Mouse (Mus musculus) 3T3-L1 (cell line): Measurements from ENCODE around the gene Actl6b.

Experiments
- DNase-seq: peaks from one replicate; pipeline ENCODE4 v3.0.0-alpha.2; 2015; ENCODE audit warnings: low read depth, low spot score

Gene Actl6b

GRCm38 (mm10) chr5:137553411-137553837 lies at the start of gene Actl6b:
Gene Actl6b (plus strand): TSS chr5:137553517.
- no peak for DNase-seq

- peak; percentile 74 for DNase-seq
These were observed 49.3 kb upstream of the Actl6b start for GRCm38 (mm10) chr5:137504041-137504440.

GRCm38 (mm10) chr5:137510014-137510501 lies 43.3 kb upstream of the Actl6b start:
- DNase-seq, result peak; percentile 70

GRCm38 (mm10) chr5:137510573-137511390 lies 42.5 kb upstream of the Actl6b start:
- no peak for DNase-seq

GRCm38 (mm10) chr5:137511706-137512105 lies 41.6 kb upstream of the Actl6b start:
- DNase-seq, result no peak

- peak; percentile 62 for DNase-seq
These were observed 40.2 kb upstream of the Actl6b start for GRCm38 (mm10) chr5:137512847-137513794.

- DNase-seq, result no peak
These were observed 39.2 kb upstream of the Actl6b start for GRCm38 (mm10) chr5:137513951-137514721.

GRCm38 (mm10) chr5:137514811-137515210 lies 38.5 kb upstream of the Actl6b start:
- no peak for DNase-seq

GRCm38 (mm10) chr5:137518436-137518835 lies 34.9 kb upstream of the Actl6b start, which contains the start of gene Gigyf1:
Gene Gigyf1 (plus strand): TSS chr5:137518548.
- DNase-seq, result peak; percentile 60

GRCm38 (mm10) chr5:137519691-137520550 lies 33.4 kb upstream of the Actl6b start:
- no peak for DNase-seq

- no peak for DNase-seq
These were observed 31.5 kb upstream of the Actl6b start for GRCm38 (mm10) chr5:137521861-137522260.

- no peak for DNase-seq
These were observed 30.6 kb upstream of the Actl6b start for GRCm38 (mm10) chr5:137522711-137523110.

GRCm38 (mm10) chr5:137523396-137524250 lies 29.7 kb upstream of the Actl6b start:
- DNase-seq, result no peak

GRCm38 (mm10) chr5:137524251-137524515 lies 29.1 kb upstream of the Actl6b start:
- no peak for DNase-seq

GRCm38 (mm10) chr5:137524671-137525070 lies 28.6 kb upstream of the Actl6b start:
- no peak for DNase-seq

- no peak for DNase-seq
These were observed 27.8 kb upstream of the Actl6b start for GRCm38 (mm10) chr5:137525511-137525910.

GRCm38 (mm10) chr5:137526192-137526936 lies 27.0 kb upstream of the Actl6b start:
- peak; percentile 62 for DNase-seq

- DNase-seq, result no peak
These were observed 25.9 kb upstream of the Actl6b start for GRCm38 (mm10) chr5:137527413-137527812.
